Mouse (Mus musculus): ENCODE measurements around the gene Col17a1.

Gene Col17a1

GRCm38 (mm10) chr19:47659765-47660408 is 32.0 kb downstream of the Col17a1 start:
- no peak for DNase-seq

- DNase-seq: peak; percentile 36
These were observed 32.9 kb downstream of the Col17a1 start for GRCm38 (mm10) chr19:47658914-47659535.

GRCm38 (mm10) chr19:47654896-47655295 is 37.0 kb downstream of the Col17a1 start:
- no peak for DNase-seq

- DNase-seq: no peak
These were observed 38.7 kb downstream of the Col17a1 start for GRCm38 (mm10) chr19:47653173-47653572.

GRCm38 (mm10) chr19:47652255-47652654 is 39.6 kb downstream of the Col17a1 start:
- DNase-seq: no peak

- no peak for DNase-seq
These were observed 40.8 kb downstream of the Col17a1 start for GRCm38 (mm10) chr19:47651160-47651480.

GRCm38 (mm10) chr19:47650366-47651159 is 41.3 kb downstream of the Col17a1 start:
- no peak for DNase-seq

GRCm38 (mm10) chr19:47649071-47649470 is 42.8 kb downstream of the Col17a1 start:
- DNase-seq: no peak

- DNase-seq: peak; percentile 24
These were observed 45.3 kb downstream of the Col17a1 start for GRCm38 (mm10) chr19:47646508-47647120.

GRCm38 (mm10) chr19:47645583-47645982 is 46.3 kb downstream of the Col17a1 start:
- DNase-seq: no peak

- no peak for DNase-seq
These were observed 48.0 kb downstream of the Col17a1 start for GRCm38 (mm10) chr19:47643910-47644309.

- no peak for DNase-seq
These were observed 56.5 kb downstream of the Col17a1 start for GRCm38 (mm10) chr19:47635380-47635779.

- DNase-seq: no peak
These were observed 60.1 kb downstream of the Col17a1 start for GRCm38 (mm10) chr19:47631799-47632198.

- no peak for DNase-seq
These were observed 61.5 kb downstream of the Col17a1 start for GRCm38 (mm10) chr19:47630381-47630780.

GRCm38 (mm10) chr19:47629068-47629467 is 62.8 kb downstream of the Col17a1 start:
- DNase-seq: no peak

- DNase-seq: no peak
These were observed 64.4 kb downstream of the Col17a1 start for GRCm38 (mm10) chr19:47627450-47627849.

GRCm38 (mm10) chr19:47624940-47625711 is 66.8 kb downstream of the Col17a1 start:
- no peak for DNase-seq

- no peak for DNase-seq
These were observed 70.4 kb downstream of the Col17a1 start for GRCm38 (mm10) chr19:47621478-47621877.

- no peak for DNase-seq
These were observed 78.5 kb downstream of the Col17a1 start for GRCm38 (mm10) chr19:47613442-47613841.

GRCm38 (mm10) chr19:47608513-47608912 is 83.4 kb downstream of the Col17a1 start:
- DNase-seq: no peak

Measured in cerebellum, adult 8-10 months (tissue).